Mouse (Mus musculus): ENCODE data around the gene Cyp2c65. TPM values are rescaled to one million over a fixed set of nuclear protein-coding genes. Genes with fewer than 3 reads are reported as not detected.
"Not testable (repeated sequence)": the region's sequence is repeated elsewhere in the genome, so short reads cannot be mapped to it uniquely, and the experiment has no call there.

Gene Cyp2c65
- not detected for total RNA-seq (2021)
- long read RNA-seq, experiment 1, result 0 reads
- long read RNA-seq, experiment 2, result 0 reads

GRCm38 (mm10) chr19:39060719-39061118, at the start of gene Cyp2c65:
Gene Cyp2c65, plus strand, starts transcription at chr19:39061015.
- DNase-seq, result no peak
- intact Hi-C loops (cut with DNase I; ENCODE audit: low total_unique reads), result no loop called here

- DNase-seq, result no peak
- intact Hi-C loops (cut with DNase I; ENCODE audit: low total_unique reads), result no loop called here
Measured at GRCm38 (mm10) chr19:39057928-39058327, 2.9 kb upstream of the Cyp2c65 start.

GRCm38 (mm10) chr19:39098779-39099178, 38.0 kb downstream of the Cyp2c65 start:
- DNase-seq; intact Hi-C loops (cut with DNase I; ENCODE audit: low total_unique reads): not testable (repeated sequence)

- intact Hi-C loops (cut with DNase I; ENCODE audit: low total_unique reads), result no loop called here
- no peak for DNase-seq
Measured at GRCm38 (mm10) chr19:39113644-39114043, 52.8 kb downstream of the Cyp2c65 start, which contains the start of gene Cyp2c66. Gene Cyp2c66, plus strand, starts transcription at chr19:39113898.

Other genes with a start within 250 kb of the Cyp2c65 start
- gene Noc3l, start 241.8 kb upstream of the Cyp2c65 start, total RNA-seq (2021), result 1 to 10 TPM; 5.3 to 7.7 TPM
- gene Tbc1d12, start 224.4 kb upstream of the Cyp2c65 start, total RNA-seq (2021), result 1 to 10 TPM; 3.1 to 3.7 TPM
- gene Hells, start 130.1 kb upstream of the Cyp2c65 start, total RNA-seq (2021), result 1 to 10 TPM; 1.2 to 2.9 TPM
- gene Cyp2c55, start 54.0 kb upstream of the Cyp2c65 start, total RNA-seq (2021), result not detected
- not detected for gene Cyp2c66, start 52.9 kb downstream of the Cyp2c65 start, total RNA-seq (2021)
- not detected for gene Cyp2c29, start 208.4 kb downstream of the Cyp2c65 start, total RNA-seq (2021)

Data from gastrocnemius, postnatal 14 days (tissue).